Mouse (Mus musculus) embryonic facial prominence, embryonic 12.5 days (tissue): Measurements from ENCODE around the gene Pga5. TPM values are rescaled to one million over a fixed set of nuclear protein-coding genes. Genes with fewer than 3 reads are reported as not detected.

Experiments used
- polyA plus RNA-seq: library from polyadenylated mRNA; unstranded; fragments of >200 nt; fragmentation: Nextera tagmentation; extraction: Ambion mirVana; gene quantifications from 2 replicates; pipeline ENCODE4 v1.2.1, GENCODE M21; 2016

Pga5 gene
- polyA plus RNA-seq, 1 experiment from 2014 or later = not detected

Other genes with a start within 250 kb of the Pga5 start
- 0.52 and 0.59 TPM in 2 replicates for gene Lrrc10b, start 220.6 kb downstream of the Pga5 start, polyA plus RNA-seq
- gene Ppp1r32, start 195.1 kb downstream of the Pga5 start, polyA plus RNA-seq = 0.14 and 0.17 TPM in 2 replicates
- gene Cpsf7, start 152.8 kb downstream of the Pga5 start, polyA plus RNA-seq = 49.8 and 52.0 TPM in 2 replicates
- 57.0 and 58.8 TPM in 2 replicates for gene Sdhaf2, start 151.9 kb downstream of the Pga5 start, polyA plus RNA-seq
- 61.7 and 62.5 TPM in 2 replicates for gene Tmem216, start 121.8 kb downstream of the Pga5 start, polyA plus RNA-seq
- 15.1 and 16.5 TPM in 2 replicates for gene Cyb561a3, start 100.9 kb downstream of the Pga5 start, polyA plus RNA-seq
- 38.7 and 40.3 TPM in 2 replicates for gene Tmem138, start 100.7 kb downstream of the Pga5 start, polyA plus RNA-seq
- gene Ddb1, start 72.7 kb downstream of the Pga5 start, polyA plus RNA-seq = 433 and 434 TPM in 2 replicates
- 19.3 and 19.6 TPM in 2 replicates for gene Tkfc, start 72.4 kb downstream of the Pga5 start, polyA plus RNA-seq
- gene Vwce, start 43.9 kb downstream of the Pga5 start, polyA plus RNA-seq = 2.1 and 2.6 TPM in 2 replicates
- gene Vps37c, start 10.7 kb upstream of the Pga5 start, polyA plus RNA-seq = 34.9 and 35.0 TPM in 2 replicates
- 0.22 and 0.27 TPM in 2 replicates for gene Cd5, start 60.9 kb upstream of the Pga5 start, polyA plus RNA-seq
- 0.09 TPM in 1 of 2 replicates, not detected in the other for gene Cd6, start 152.0 kb upstream of the Pga5 start, polyA plus RNA-seq
- 0.27 and 0.32 TPM in 2 replicates for gene Slc15a3, start 161.7 kb upstream of the Pga5 start, polyA plus RNA-seq
- gene Tmem132a, start 191.9 kb upstream of the Pga5 start, polyA plus RNA-seq = 130 and 135 TPM in 2 replicates
- 73.2 and 75.8 TPM in 2 replicates for gene Tmem109, start 203.9 kb upstream of the Pga5 start, polyA plus RNA-seq
- gene Prpf19, start 217.2 kb upstream of the Pga5 start, polyA plus RNA-seq = 41.5 and 42.1 TPM in 2 replicates
- 0.10 TPM in 1 of 2 replicates, not detected in the other for gene Zp1, start 242.6 kb upstream of the Pga5 start, polyA plus RNA-seq